Mouse (Mus musculus) C2C12 (cell line): ENCODE data around the gene Akt3. TPM values are rescaled to one million over a fixed set of nuclear protein-coding genes. Genes with fewer than 3 reads are reported as not detected.

Source experiments
- H3K27me3 ChIP-seq: one replicate; pipeline ENCODE4 v1.6.1; 2011; ENCODE audit not compliant: control insufficient read depth, insufficient read depth, insufficient read length
- H3K36me3 ChIP-seq: one replicate; pipeline ENCODE4 v1.6.1; 2011; ENCODE audit not compliant: control insufficient read depth, insufficient read depth
- H3K4me3 ChIP-seq: one replicate; pipeline ENCODE4 v1.5.1; 2011; ENCODE audit warnings: mild to moderate bottlenecking, control low read depth; ENCODE audit not compliant: poor library complexity, insufficient read depth, severe bottlenecking
- H3K79me2 ChIP-seq: one replicate; pipeline ENCODE4 v1.6.1; 2011; ENCODE audit not compliant: control insufficient read depth, insufficient read depth
- H3K79me3 ChIP-seq: one replicate; pipeline ENCODE4 v1.6.1; 2011; ENCODE audit warnings: low read depth, control low read depth
- H3ac ChIP-seq: one replicate; pipeline ENCODE3; 2011; ENCODE audit warnings: low read depth; ENCODE audit not compliant: control insufficient read depth, insufficient read length
- CEBPB ChIP-seq: IDR thresholded peaks from one replicate; pipeline ENCODE4 v1.6.1; 2011; ENCODE audit warnings: low read depth, mild to moderate bottlenecking, control low read depth, moderate library complexity
- CTCF ChIP-seq: IDR thresholded peaks from one replicate; pipeline ENCODE4 v1.5.1; 2011; ENCODE audit not compliant: control insufficient read depth, insufficient read depth, insufficient read length
- FOSL1 ChIP-seq: IDR thresholded peaks from one replicate; pipeline ENCODE4 v1.8.0; 2011; ENCODE audit warnings: mild to moderate bottlenecking, low read length; ENCODE audit not compliant: poor library complexity, insufficient read depth, severe bottlenecking
- MAX ChIP-seq: IDR thresholded peaks from one replicate; pipeline ENCODE4 v1.6.1; 2011; ENCODE audit warnings: mild to moderate bottlenecking, control low read depth
- MYOD1 ChIP-seq: IDR thresholded peaks from one replicate; pipeline ENCODE4 v1.6.1; 2011; ENCODE audit warnings: low read depth; ENCODE audit not compliant: control insufficient read depth, insufficient read length
- MYOG ChIP-seq: IDR thresholded peaks from one replicate; pipeline ENCODE4 v1.6.1; 2011; ENCODE audit not compliant: control insufficient read depth, insufficient read length; ENCODE audit errors: extremely low read depth
- USF1 ChIP-seq: IDR thresholded peaks from one replicate; pipeline ENCODE4 v1.6.1; 2011; ENCODE audit warnings: low read depth, mild to moderate bottlenecking, control low read depth, moderate library complexity
- polyA plus RNA-seq: library from polyadenylated mRNA; unstranded; fragments of >200 nt; fragmentation: generic; extraction: Trizol; gene quantifications from one replicate; pipeline ENCODE4 v1.2.1, GENCODE M21; 2012; ENCODE audit warnings: missing spikeins

Gene Akt3
- polyA plus RNA-seq, 1 experiment = 8.6 TPM

DNA sequence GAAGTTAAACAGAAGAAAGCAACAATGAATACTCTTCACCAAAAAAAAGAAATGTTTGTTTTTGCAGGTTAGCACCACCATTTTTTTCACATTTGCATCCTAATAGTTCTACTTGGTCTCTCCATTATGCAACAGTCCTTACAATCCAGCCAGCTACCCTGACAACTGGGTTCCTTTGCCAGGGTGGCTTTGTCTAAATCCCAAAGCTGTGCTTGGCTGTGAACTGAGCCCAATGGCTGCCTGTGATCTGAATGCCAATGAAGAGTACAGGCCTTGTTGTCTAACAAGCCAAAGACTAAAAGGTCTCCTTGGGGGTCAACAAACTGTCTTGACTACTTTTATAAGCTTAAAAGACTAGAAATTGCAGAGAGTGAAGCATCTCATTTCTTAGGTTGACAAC is 82.6 kb downstream of the Akt3 start:
- H3K27me3 ChIP-seq = no peaks in the 10 kb centered on the region
- no peak overlapping the region for H3K4me3 ChIP-seq
- no peaks in the 10 kb centered on the region for H3K79me3 ChIP-seq
- no peaks in the 10 kb centered on the region for H3K79me2 ChIP-seq
- no peak for TF ChIP-seq MYOD1
- no peak for TF ChIP-seq CEBPB
- TF ChIP-seq CTCF = no peak
- no peak for TF ChIP-seq MAX
- TF ChIP-seq FOSL1 = no peak
- TF ChIP-seq USF1 = no peak
- no peak for TF ChIP-seq MYOG
- H3K36me3 ChIP-seq = no peaks in the 10 kb centered on the region
- H3ac ChIP-seq = no peak overlapping the region

DNA sequence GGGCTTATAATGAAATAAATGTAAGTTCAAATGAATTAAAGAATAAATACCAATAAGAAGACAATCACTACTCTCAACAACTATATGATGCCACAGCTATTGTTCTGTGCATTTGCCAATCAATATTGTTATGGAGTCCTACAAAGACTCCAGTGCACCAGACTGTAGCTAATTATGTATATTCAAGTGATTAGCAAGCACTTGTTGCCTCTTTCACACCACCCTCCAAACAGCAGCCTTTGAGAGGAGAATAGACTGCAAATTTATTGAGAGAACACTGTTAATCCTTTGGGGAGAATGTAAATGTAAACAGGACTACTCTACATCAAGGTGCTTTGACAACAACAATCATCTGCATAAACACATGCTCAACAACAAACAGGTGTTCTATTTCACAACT is 86.7 kb downstream of the Akt3 start:
- TF ChIP-seq MYOD1 = no peak
- TF ChIP-seq MAX = no peak
- H3K79me2 ChIP-seq = peaks cover 9% of the 10 kb centered on the region
- no peaks in the 10 kb centered on the region for H3K27me3 ChIP-seq
- H3ac ChIP-seq = no peak overlapping the region
- H3K4me3 ChIP-seq = no peak overlapping the region
- peaks cover 4% of the 10 kb centered on the region for H3K79me3 ChIP-seq
- no peaks in the 10 kb centered on the region for H3K36me3 ChIP-seq

DNA sequence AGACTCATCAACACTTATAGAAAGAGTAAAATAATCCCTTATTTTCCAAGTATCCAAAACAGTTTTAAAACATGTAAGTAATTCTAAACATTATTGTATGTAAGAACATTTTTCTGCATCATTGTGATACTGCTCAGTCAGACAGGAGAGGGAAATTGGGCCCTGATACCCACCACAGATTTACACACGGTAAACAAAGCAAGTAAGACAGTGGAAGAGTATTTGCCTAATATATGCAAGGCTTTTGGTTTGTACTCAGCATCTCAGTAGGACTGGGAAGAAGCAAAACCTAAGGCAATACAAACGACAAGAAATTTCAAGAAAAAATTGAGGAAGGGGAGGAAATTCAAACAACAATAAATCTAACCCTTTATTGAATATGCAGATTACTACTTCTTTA is 92.2 kb downstream of the Akt3 start:
- H3K4me3 ChIP-seq = no peak overlapping the region
- peaks cover 5% of the 10 kb centered on the region for H3K79me3 ChIP-seq
- no peak for TF ChIP-seq USF1
- no peak for TF ChIP-seq CTCF
- no peak for TF ChIP-seq MYOG
- no peak for TF ChIP-seq MAX
- TF ChIP-seq CEBPB = no peak
- no peak for TF ChIP-seq FOSL1
- no peak for TF ChIP-seq MYOD1
- H3K27me3 ChIP-seq = no peaks in the 10 kb centered on the region
- no peak overlapping the region for H3ac ChIP-seq
- H3K36me3 ChIP-seq = no peaks in the 10 kb centered on the region
- H3K79me2 ChIP-seq = peaks cover 9% of the 10 kb centered on the region

DNA sequence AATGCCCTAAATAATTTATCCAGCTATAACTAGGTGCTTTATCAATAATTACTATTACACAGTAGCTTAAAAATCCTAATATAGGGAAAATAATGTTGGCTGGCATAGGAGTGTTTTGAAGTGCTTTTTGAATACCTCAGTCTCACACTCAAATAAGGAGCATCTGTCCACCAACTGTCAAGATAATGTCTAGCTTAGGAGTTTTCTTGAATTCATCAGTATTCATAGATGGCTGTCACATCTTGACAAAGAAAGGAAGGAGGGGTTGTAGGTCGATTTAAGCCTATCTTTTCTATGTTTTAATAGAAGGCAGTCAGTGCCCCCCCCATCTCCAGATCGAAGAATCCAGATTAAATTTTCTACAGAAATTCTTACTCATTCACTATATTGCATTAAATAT is 92.7 kb downstream of the Akt3 start:
- H3ac ChIP-seq = no peak overlapping the region
- TF ChIP-seq USF1 = no peak
- TF ChIP-seq MAX = no peak
- no peak for TF ChIP-seq MYOG
- TF ChIP-seq FOSL1 = no peak
- no peak for TF ChIP-seq CEBPB
- TF ChIP-seq MYOD1 = no peak
- no peak for TF ChIP-seq CTCF
- H3K27me3 ChIP-seq = no peaks in the 10 kb centered on the region
- H3K36me3 ChIP-seq = no peaks in the 10 kb centered on the region
- no peak overlapping the region for H3K4me3 ChIP-seq
- H3K79me3 ChIP-seq = peaks cover 5% of the 10 kb centered on the region
- peaks cover 9% of the 10 kb centered on the region for H3K79me2 ChIP-seq

DNA sequence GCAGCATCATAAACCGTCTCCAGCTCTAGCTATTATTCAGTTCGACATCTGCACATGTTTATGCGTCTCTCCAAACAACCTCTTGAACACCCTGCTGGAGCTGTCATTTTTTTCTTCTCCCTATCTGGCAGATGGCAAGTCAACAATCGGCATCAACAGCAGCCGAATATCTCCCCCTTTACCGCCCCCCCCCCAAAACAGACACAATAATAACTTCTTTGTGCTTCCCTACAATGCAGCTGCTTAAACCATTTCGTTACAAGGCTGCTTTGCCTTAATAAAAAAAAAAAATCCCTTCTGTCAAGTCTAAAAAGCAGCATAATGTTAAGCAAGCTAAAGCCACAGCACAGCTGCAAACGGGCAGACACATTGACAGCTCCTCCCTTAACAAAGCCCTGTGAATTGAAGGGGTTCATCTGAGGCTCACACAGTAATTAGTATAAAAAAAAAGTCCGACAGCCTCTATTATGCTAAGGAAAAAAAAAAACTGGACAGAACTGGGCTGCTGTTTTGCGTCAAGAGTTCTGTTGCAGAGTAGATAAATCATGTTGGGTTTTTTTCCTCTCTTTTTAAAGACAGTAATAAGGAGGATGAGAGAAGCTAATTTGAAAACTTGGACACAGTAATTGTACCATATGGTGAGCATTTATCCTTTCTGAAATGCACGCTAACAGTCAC is 107.5 kb downstream of the Akt3 start:
- no peaks in the 10 kb centered on the region for H3K79me2 ChIP-seq
- peaks cover 4% of the 10 kb centered on the region for H3K79me3 ChIP-seq
- H3K27me3 ChIP-seq = no peaks in the 10 kb centered on the region
- no peaks in the 10 kb centered on the region for H3K36me3 ChIP-seq
- no peak overlapping the region for H3K4me3 ChIP-seq
- H3ac ChIP-seq = no peak overlapping the region
- TF ChIP-seq MYOD1 = no peak
- no peak for TF ChIP-seq FOSL1
- no peak for TF ChIP-seq USF1
- TF ChIP-seq MAX = no peak
- no peak for TF ChIP-seq CEBPB
- no peak for TF ChIP-seq MYOG
- TF ChIP-seq CTCF = no peak

DNA sequence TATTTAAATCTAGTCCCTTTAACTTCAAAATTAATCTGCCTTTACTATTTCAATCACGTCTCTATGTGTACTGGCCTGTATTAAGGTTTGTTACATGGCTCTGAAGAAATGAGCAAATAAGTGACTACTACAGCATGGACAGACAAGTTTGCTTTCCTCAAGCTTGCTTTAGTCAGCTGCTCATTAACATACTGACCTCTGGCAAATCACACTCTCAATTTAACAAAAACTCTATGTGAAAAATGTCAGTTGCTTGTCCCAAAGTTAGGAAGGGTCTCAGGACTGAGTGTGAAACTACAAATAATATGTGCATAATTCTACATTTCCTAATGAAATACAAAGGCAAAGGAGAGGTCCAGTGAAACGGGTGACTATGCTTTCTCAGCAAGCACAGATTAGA is 109.3 kb downstream of the Akt3 start:
- Histone ChIP-seq H3K4me3 (no peak overlapping the region), H3K79me2 (no peaks in the 10 kb centered on the region), H3ac (no peak overlapping the region), H3K79me3 (peaks cover 4% of the 10 kb centered on the region), H3K27me3 (no peaks in the 10 kb centered on the region), H3K36me3 (no peaks in the 10 kb centered on the region)
- TF ChIP-seq MYOD1 = no peak
- no peak for TF ChIP-seq CEBPB
- no peak for TF ChIP-seq MYOG
- TF ChIP-seq CTCF = no peak
- TF ChIP-seq FOSL1 = no peak
